Mouse (Mus musculus) thymus, adult 2 months (tissue): ENCODE results near the gene Smad5.

Source experiments
- CTCF ChIP-seq: fragments of 200-500 bp; IDR thresholded peaks from 2 replicates; pipeline ENCODE4 v1.5.1; 2012; ENCODE audit warnings: mild to moderate bottlenecking, control low read depth, low read length, moderate library complexity, borderline replicate concordance; ENCODE audit not compliant: control insufficient read depth, poor library complexity, insufficient read depth; ENCODE audit errors: extremely low read depth
- POLR2A ChIP-seq: fragments of 200-500 bp; IDR thresholded peaks from 2 replicates; pipeline ENCODE4 v1.6.1; 2012; ENCODE audit warnings: mild to moderate bottlenecking, low read length, control low read depth, moderate library complexity; ENCODE audit not compliant: control insufficient read depth, poor library complexity, insufficient read depth; ENCODE audit errors: extremely low read depth

DNA sequence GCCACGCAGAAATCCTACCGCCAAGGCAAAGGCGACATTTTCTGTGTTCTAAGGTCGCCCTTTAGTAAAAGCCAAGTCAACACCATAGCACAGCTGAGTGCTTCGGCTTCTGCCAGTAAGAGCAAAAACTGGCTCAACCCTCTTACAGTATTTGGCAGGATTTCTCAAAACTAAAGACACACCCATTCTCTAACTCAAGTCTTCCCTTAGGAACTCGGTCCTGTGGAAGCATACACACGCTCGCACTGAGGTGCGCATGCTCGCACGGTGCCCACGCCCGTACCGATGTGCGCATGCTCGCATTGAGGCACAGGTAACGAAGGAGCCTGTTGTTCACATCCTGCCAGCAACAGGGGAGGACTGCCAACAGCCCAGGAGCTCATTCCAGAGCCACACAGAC is 20.5 kb upstream of the Smad5 start:
- TF ChIP-seq POLR2A (no peak), CTCF (no peak)
